Mouse (Mus musculus) lung, adult 2 months (tissue): Measurements from ENCODE around the gene Sdk1.

Experiments used
- CTCF ChIP-seq: fragments of 200-500 bp; IDR thresholded peaks from 2 replicates; pipeline ENCODE4 v1.5.1; 2011; ENCODE audit warnings: mild to moderate bottlenecking, low read length, control low read depth; ENCODE audit not compliant: insufficient read depth
- POLR2A ChIP-seq: fragments of 200-500 bp; IDR thresholded peaks from 2 replicates; pipeline ENCODE4 v1.6.1; 2011; ENCODE audit warnings: low read depth, mild to moderate bottlenecking, control low read depth, low read length, borderline replicate concordance; ENCODE audit errors: extremely low read depth

- no peak for TF ChIP-seq CTCF
- no peak for TF ChIP-seq POLR2A
Observed at GRCm38 (mm10) chr5:141886006-141886405, 644.7 kb downstream of the Sdk1 start.
